Mouse (Mus musculus): Measurements from ENCODE around the gene Ttc4. TPM values are rescaled to one million over a fixed set of nuclear protein-coding genes. Genes with fewer than 3 reads are reported as not detected.

Ttc4 gene
- total and polyA plus RNA-seq, 3 experiments: 54.8 TPM; not detected in 1

DNA sequence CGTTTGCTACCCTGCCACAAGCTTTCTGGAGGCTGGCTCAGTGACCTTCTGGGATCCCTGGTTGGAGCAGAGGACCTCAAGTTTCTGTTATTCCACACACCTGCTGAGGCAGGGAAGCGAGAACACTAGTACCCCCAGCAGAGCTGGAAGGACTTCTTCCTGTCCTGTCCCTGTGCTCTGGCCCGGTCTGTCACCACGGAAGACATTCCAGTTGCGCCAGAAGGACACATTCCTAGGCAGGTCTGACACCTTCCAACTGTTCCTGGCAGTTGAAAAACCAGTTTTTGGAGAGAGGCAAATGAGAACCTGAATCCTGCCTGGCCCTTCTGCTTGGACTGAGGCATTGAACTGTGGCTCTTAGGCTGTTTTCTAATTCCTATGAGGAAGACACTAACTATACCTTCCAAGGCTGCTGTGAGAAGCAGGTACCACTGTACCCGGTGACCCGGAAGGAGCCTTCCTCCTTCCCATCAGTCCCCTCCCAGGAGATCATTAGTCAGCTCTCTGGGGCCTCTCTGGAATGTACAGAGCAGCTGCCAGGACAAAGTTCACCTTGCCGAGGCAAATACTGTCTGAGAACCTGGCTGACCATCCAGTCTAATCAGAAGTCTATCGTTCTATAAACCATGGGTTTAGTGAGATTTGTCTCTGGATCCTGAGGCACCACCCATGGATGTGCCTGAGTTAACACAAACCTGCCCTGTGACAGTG is 49.9 kb downstream of the Ttc4 start:
- H3K27ac ChIP-seq (ENCODE audit: control insufficient read depth, low read depth, low read length): no peak overlapping the region
- no peaks in the 10 kb centered on the region for H3K36me3 ChIP-seq (ENCODE audit: control insufficient read depth in 1 of 2, insufficient read depth in 2 of 2, low read length in 2 of 2)
- H3K9me3 ChIP-seq (replicated peaks; ENCODE audit: insufficient read depth, low read length): no peaks in the 10 kb centered on the region
- no peak for TF ChIP-seq MAZ (IDR thresholded peaks at IDR 0.05; ENCODE audit: low read depth, low read length)
- no peak for TF ChIP-seq USF1 (IDR thresholded peaks at IDR 0.05; ENCODE audit: low read depth, low read length)
- TF ChIP-seq GATA1 (IDR thresholded peaks at IDR 0.05; ENCODE audit: low read depth, low read length): no peak
- no peak for TF ChIP-seq NRF1 (IDR thresholded peaks at IDR 0.05; ENCODE audit: insufficient read depth, low read depth, low read length, poor library complexity, severe bottlenecking)
- no peak for TF ChIP-seq MAFK (IDR thresholded peaks at IDR 0.05; ENCODE audit: borderline replicate concordance, low read depth, low read length)
- no peak for TF ChIP-seq MAX (IDR thresholded peaks at IDR 0.05; ENCODE audit: low read length)
- no peaks in the 10 kb centered on the region for H3K79me2 ChIP-seq (ENCODE audit: control insufficient read depth, insufficient read depth, low read length, poor library complexity)
- H3K27me3 ChIP-seq (ENCODE audit: control insufficient read depth in 1 of 2, insufficient read depth in 2 of 2, low read length in 2 of 2): peaks cover 10% of the 10 kb centered on the region in 2 experiments
- H3K9ac ChIP-seq (ENCODE audit: control insufficient read depth, low read depth, low read length, poor library complexity, severe bottlenecking): no peak overlapping the region
- no peaks in the 10 kb centered on the region for H3K4me1 ChIP-seq (ENCODE audit: control insufficient read depth in 1 of 2, insufficient read depth in 2 of 2, low read length in 2 of 2)
- DNase-seq (ENCODE audit: low read depth, low spot score): no peak
- no peak overlapping the region for H3K4me3 ChIP-seq (ENCODE audit: control insufficient read depth in 1 of 2, insufficient read depth in 1 of 2, low read depth in 2 of 2, low read length in 2 of 2)

DNA sequence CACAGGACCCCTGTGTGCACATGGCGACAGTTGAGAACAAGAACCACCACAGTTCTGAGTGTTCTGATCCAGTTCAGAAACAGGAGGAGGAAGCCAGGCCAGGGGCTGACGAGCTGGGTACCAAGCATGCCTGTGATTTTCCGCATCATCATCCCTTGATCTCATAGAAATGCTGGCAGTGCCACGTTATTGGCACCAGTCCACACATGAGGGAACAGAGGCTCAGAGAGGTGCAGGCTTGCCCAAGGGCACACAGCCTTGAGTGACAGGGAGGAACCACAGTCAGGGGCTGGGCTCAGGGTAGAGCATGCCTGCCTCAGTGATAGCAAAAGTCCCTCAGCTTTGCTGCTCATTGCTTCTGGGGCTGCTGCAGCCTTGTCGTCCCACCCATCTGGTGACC is 50.9 kb downstream of the Ttc4 start:
- H3K9me3 ChIP-seq (replicated peaks; ENCODE audit: insufficient read depth, low read length): no peaks in the 10 kb centered on the region
- H3K79me2 ChIP-seq (ENCODE audit: control insufficient read depth, insufficient read depth, low read length, poor library complexity): no peaks in the 10 kb centered on the region
- TF ChIP-seq MAZ (IDR thresholded peaks at IDR 0.05; ENCODE audit: low read depth, low read length) (no peak), USF2 (IDR thresholded peaks at IDR 0.05; ENCODE audit: borderline replicate concordance in 1 of 2, insufficient read depth in 1 of 2, low read depth in 1 of 2, low read length in 2 of 2) (no peak), POLR2AphosphoS2 (IDR thresholded peaks at IDR 0.05; ENCODE audit: low read length) (no peak), UBTF (IDR thresholded peaks at IDR 0.05; ENCODE audit: borderline replicate concordance, insufficient read depth, low read depth, low read length) (no peak)
- no peak overlapping the region for H3K27ac ChIP-seq (ENCODE audit: control insufficient read depth, low read depth, low read length)
- H3K4me1 ChIP-seq (ENCODE audit: control insufficient read depth in 1 of 2, insufficient read depth in 2 of 2, low read length in 2 of 2): no peaks in the 10 kb centered on the region
- peaks cover 3 to 6% of the 10 kb centered on the region in 2 experiments for H3K27me3 ChIP-seq (ENCODE audit: control insufficient read depth in 1 of 2, insufficient read depth in 2 of 2, low read length in 2 of 2)
- H3K4me3 ChIP-seq (ENCODE audit: control insufficient read depth in 1 of 2, insufficient read depth in 1 of 2, low read depth in 2 of 2, low read length in 2 of 2): no peak overlapping the region
- no peak for DNase-seq (ENCODE audit: low read depth, low spot score)
- H3K36me3 ChIP-seq (ENCODE audit: control insufficient read depth in 1 of 2, insufficient read depth in 2 of 2, low read length in 2 of 2): no peaks in the 10 kb centered on the region
- no peak overlapping the region for H3K9ac ChIP-seq (ENCODE audit: control insufficient read depth, low read depth, low read length, poor library complexity, severe bottlenecking)

DNA sequence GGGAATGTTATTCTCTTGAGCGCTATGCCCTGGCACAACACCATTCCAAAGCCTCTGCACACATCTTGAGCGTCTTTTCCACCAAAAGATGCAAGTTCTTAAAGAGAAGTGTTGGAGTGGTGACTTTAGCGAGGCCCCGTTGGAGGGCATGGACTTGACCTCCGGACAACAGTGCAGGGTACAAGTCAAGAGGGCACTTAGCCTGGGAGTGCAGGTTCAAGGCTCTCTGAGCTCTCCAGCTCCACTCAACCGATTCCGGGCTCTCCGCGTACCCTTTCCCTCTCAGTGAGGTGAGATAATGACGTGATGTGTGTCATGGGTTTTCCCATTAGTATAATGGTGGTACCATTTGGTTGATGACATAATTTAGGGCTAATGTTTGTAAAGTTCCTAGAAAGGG is 54.5 kb downstream of the Ttc4 start:
- H3K9me3 ChIP-seq (replicated peaks; ENCODE audit: insufficient read depth, low read length): no peaks in the 10 kb centered on the region
- no peak overlapping the region for H3K4me3 ChIP-seq (ENCODE audit: control insufficient read depth in 1 of 2, insufficient read depth in 1 of 2, low read depth in 2 of 2, low read length in 2 of 2)
- no peaks in the 10 kb centered on the region for H3K79me2 ChIP-seq (ENCODE audit: control insufficient read depth, insufficient read depth, low read length, poor library complexity)
- TF ChIP-seq ZKSCAN1 (IDR thresholded peaks at IDR 0.05; ENCODE audit: low read depth, low read length) (no peak), BHLHE40 (IDR thresholded peaks at IDR 0.05; ENCODE audit: borderline replicate concordance, low read depth, low read length) (no peak), MEF2A (IDR thresholded peaks at IDR 0.05; ENCODE audit: extremely low read depth, insufficient replicate concordance, low read depth, low read length, poor library complexity, severe bottlenecking) (no peak), UBTF (IDR thresholded peaks at IDR 0.05; ENCODE audit: borderline replicate concordance, insufficient read depth, low read depth, low read length) (no peak), ZC3H11A (IDR thresholded peaks at IDR 0.05; ENCODE audit: low read depth, low read length) (no peak), MYC (IDR thresholded peaks at IDR 0.05; ENCODE audit: low read depth, low read length) (no peak), SIN3A (IDR thresholded peaks at IDR 0.05; ENCODE audit: low read length) (no peak), POLR2AphosphoS2 (IDR thresholded peaks at IDR 0.05; ENCODE audit: low read length) (no peak), USF2 (IDR thresholded peaks at IDR 0.05; ENCODE audit: borderline replicate concordance in 1 of 2, insufficient read depth in 1 of 2, low read depth in 1 of 2, low read length in 2 of 2) (no peak)
- no peaks in the 10 kb centered on the region for H3K36me3 ChIP-seq (ENCODE audit: control insufficient read depth in 1 of 2, insufficient read depth in 2 of 2, low read length in 2 of 2)
- H3K27ac ChIP-seq (ENCODE audit: control insufficient read depth, low read depth, low read length): no peak overlapping the region
- no peak for DNase-seq (ENCODE audit: low read depth, low spot score)
- no peak overlapping the region for H3K9ac ChIP-seq (ENCODE audit: control insufficient read depth, low read depth, low read length, poor library complexity, severe bottlenecking)
- peaks cover 1 to 2% of the 10 kb centered on the region in 2 experiments; a peak in 3 of 4 replicates for H3K27me3 ChIP-seq (ENCODE audit: control insufficient read depth in 1 of 2, insufficient read depth in 2 of 2, low read length in 2 of 2)
- H3K4me1 ChIP-seq (ENCODE audit: control insufficient read depth in 1 of 2, insufficient read depth in 2 of 2, low read length in 2 of 2): no peaks in the 10 kb centered on the region
